In the genomic region with DNA sequence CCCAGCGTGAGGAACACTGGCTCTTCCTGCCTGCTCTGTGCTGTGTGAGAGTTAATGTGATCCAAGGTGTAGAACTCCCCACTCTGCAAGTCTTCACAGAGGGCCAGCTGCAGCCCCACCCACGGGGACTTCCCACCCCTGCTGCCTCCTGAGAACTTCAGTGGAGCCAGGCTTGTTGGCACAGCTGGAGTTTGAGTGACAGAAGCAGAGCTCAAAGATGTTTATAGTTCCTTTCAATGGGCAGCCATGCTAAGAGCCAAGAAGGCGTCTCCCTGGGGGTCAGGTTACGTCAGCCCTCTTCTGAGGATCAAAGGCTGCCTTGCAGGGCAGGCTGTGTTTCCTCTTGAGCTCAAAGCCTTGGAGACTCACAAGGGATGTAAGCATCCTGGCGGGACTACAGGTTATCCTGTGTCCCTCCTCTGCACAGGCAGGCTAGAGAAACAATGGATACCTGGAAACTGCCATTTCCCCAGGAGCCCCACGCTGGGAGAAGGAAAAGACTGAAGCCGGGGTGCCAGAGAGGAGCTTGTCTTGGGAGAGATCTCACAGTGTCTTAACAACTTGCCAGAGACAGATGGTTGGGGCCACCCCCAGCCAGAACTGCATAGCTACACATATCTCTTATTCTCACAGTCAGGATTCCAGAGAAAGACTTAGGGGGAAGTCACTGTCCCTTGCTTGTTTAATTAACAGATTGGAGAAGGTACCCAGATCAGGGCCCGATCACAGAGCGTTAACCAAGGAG, we compare ENCODE assay signal across 8 mouse cellular contexts. TPM values are rescaled to one million over a fixed set of nuclear protein-coding genes. Genes with fewer than 3 reads are reported as not detected.
DNase-seq lines count a peak whose midpoint lies in the region; ATAC-seq and TF ChIP-seq lines count a peak whose summit lies in the region.

No protein-coding gene starts in this region.

- 18% methylated on average over 9 of the region's 9 CpGs for WGBS in kidney, embryonic 14.5 days
- 16% methylated on average over 9 of the region's 9 CpGs for WGBS in stomach, postnatal 0 days

- H3K9ac ChIP-seq in kidney, embryonic 14.5 days (ENCODE audit: low read depth, low read length), result no peak overlapping the region
- no peak overlapping the region for H3K9ac ChIP-seq in stomach, postnatal 0 days (ENCODE audit: low read length)

- no peak overlapping the region for H3K4me3 ChIP-seq in kidney, embryonic 14.5 days (ENCODE audit: low read length)
- no peak overlapping the region for H3K4me3 ChIP-seq in stomach, postnatal 0 days (ENCODE audit: low read depth, low read length)

- DNase-seq in kidney, adult 11 months, result no peak
- DNase-seq in embryo, embryonic 10 days (ENCODE audit: low spot score), result peak; percentile 86
- peak; percentile 40 for DNase-seq in gastrocnemius, postnatal 10 days
- DNase-seq in kidney, postnatal 10 days, result peak; percentile 61
- DNase-seq in lung, postnatal 25 days (ENCODE audit: low spot score), result peak; percentile 71
- DNase-seq in stomach, postnatal 0 days (ENCODE audit: low spot score), result peak; percentile 79
- DNase-seq in B cell, adult 2 months, result no peak

- no peak for TF ChIP-seq CTCF in stomach, postnatal 0 days (IDR thresholded peaks at IDR 0.05; ENCODE audit: low read depth)

- H3K9me3 ChIP-seq in kidney, embryonic 14.5 days (ENCODE audit: control insufficient read depth, low read length), result no peaks in the 10 kb centered on the region
- H3K9me3 ChIP-seq in stomach, postnatal 0 days (ENCODE audit: control insufficient read depth, low read length), result no peaks in the 10 kb centered on the region

- H3K36me3 ChIP-seq in kidney, embryonic 14.5 days (ENCODE audit: control insufficient read depth, insufficient read depth, low read length), result no peaks in the 10 kb centered on the region
- H3K36me3 ChIP-seq in stomach, postnatal 0 days (ENCODE audit: control insufficient read depth, insufficient read depth, low read length), result no peaks in the 10 kb centered on the region

- H3K27ac ChIP-seq in kidney, embryonic 14.5 days (ENCODE audit: low read depth, low read length), result peak overlapping the region; percentile 12; the same call in 1 of the 2 replicates
- peak overlapping the region; percentile 53; the same call in 1 of the 2 replicates for H3K27ac ChIP-seq in stomach, postnatal 0 days (replicated peaks)

- H3K4me2 ChIP-seq in kidney, embryonic 14.5 days (replicated peaks; ENCODE audit: low read depth, low read length), result no peak overlapping the region
- no peak overlapping the region for H3K4me2 ChIP-seq in stomach, postnatal 0 days (replicated peaks; ENCODE audit: low read depth)

- ATAC-seq in kidney, embryonic 14.5 days (ENCODE audit: low FRiP score, low TSS enrichment), result peak; percentile 80
- peak; percentile 84 for ATAC-seq in stomach, postnatal 0 days (ENCODE audit: low FRiP score, low TSS enrichment)

- H3K27me3 ChIP-seq in kidney, embryonic 14.5 days (ENCODE audit: control insufficient read depth, insufficient read depth, low read length), result no peaks in the 10 kb centered on the region
- no peaks in the 10 kb centered on the region for H3K27me3 ChIP-seq in stomach, postnatal 0 days (ENCODE audit: control insufficient read depth, insufficient read depth, low read length)

- H3K4me1 ChIP-seq in kidney, embryonic 14.5 days (ENCODE audit: control insufficient read depth, insufficient read depth, low read length), result peaks cover 13% of the 10 kb centered on the region; the same call in 1 of the 2 replicates
- H3K4me1 ChIP-seq in stomach, postnatal 0 days (replicated peaks; ENCODE audit: control insufficient read depth, insufficient read depth), result no peaks in the 10 kb centered on the region

- TF ChIP-seq EP300 in stomach, postnatal 0 days (optimal IDR thresholded peaks at IDR 0.05), result no peak

RNA-seq across cellular contexts. Expression of a gene that starts 16.7 kb away (rescaled TPM):
- polyA plus RNA-seq in kidney, embryonic 14.5 days (2014; fragmentation: Nextera tagmentation; extraction: Ambion mirVana), result 0.04 and 0.53 TPM in 2 replicates
- total RNA-seq in gastrocnemius, postnatal 10 days (2021), result under 1 TPM; 0.11 to 0.12 TPM
- 0.44 and 0.87 TPM in 2 replicates for polyA plus RNA-seq in stomach, postnatal 0 days (2015; fragmentation: Nextera tagmentation; extraction: Ambion mirVana)

RNA-seq across cellular contexts. Expression of a gene that starts 20.1 kb away (rescaled TPM):
- 23.7 and 24.5 TPM in 2 replicates for polyA plus RNA-seq in kidney, embryonic 14.5 days (2014; fragmentation: Nextera tagmentation; extraction: Ambion mirVana)
- total RNA-seq in gastrocnemius, postnatal 10 days (2021), result 10 to 100 TPM; 42.1 to 47.5 TPM
- polyA plus RNA-seq in stomach, postnatal 0 days (2015; fragmentation: Nextera tagmentation; extraction: Ambion mirVana), result 19.3 and 20.3 TPM in 2 replicates

Comparison
In these comparisons a context has a peak if more than half of its experiments do, and no peak if none do; other contexts are left out.
1. DNase-seq: peak in embryo, embryonic 10 days (single experiment), gastrocnemius, postnatal 10 days (single experiment), kidney, postnatal 10 days (single experiment), lung, postnatal 25 days (single experiment) and stomach, postnatal 0 days (single experiment); none in kidney, adult 11 months (single experiment) and B cell, adult 2 months (0 of 2).